Mouse (Mus musculus): ENCODE results near the gene Ahnak2.

Ahnak2 gene

GRCm38 (mm10) chr12:112796551-112797510 is 5.6 kb downstream of the Ahnak2 start:
- in situ Hi-C loops (cut with MboI) = no loop called here

- in situ Hi-C loops (cut with MboI) = no loop called here
These were observed 6.9 kb downstream of the Ahnak2 start for GRCm38 (mm10) chr12:112795466-112796104.

- in situ Hi-C loops (cut with MboI) = no loop called here
These were observed 7.5 kb downstream of the Ahnak2 start for GRCm38 (mm10) chr12:112794998-112795397.

- in situ Hi-C loops (cut with MboI) = no loop called here
These were observed 8.1 kb downstream of the Ahnak2 start for GRCm38 (mm10) chr12:112794356-112794816.

- in situ Hi-C loops (cut with MboI) = no loop called here
These were observed 8.7 kb downstream of the Ahnak2 start for GRCm38 (mm10) chr12:112793601-112794355.

GRCm38 (mm10) chr12:112791026-112791425 is 11.4 kb downstream of the Ahnak2 start:
- in situ Hi-C loops (cut with MboI) = no loop called here

GRCm38 (mm10) chr12:112774481-112774880 is 28.0 kb downstream of the Ahnak2 start:
- in situ Hi-C loops (cut with MboI) = no loop called here

- in situ Hi-C loops (cut with MboI) = no loop called here
These were observed 28.4 kb downstream of the Ahnak2 start for GRCm38 (mm10) chr12:112774026-112774425.

GRCm38 (mm10) chr12:112773366-112773765 is 29.1 kb downstream of the Ahnak2 start:
- in situ Hi-C loops (cut with MboI) = no loop called here

- in situ Hi-C loops (cut with MboI) = no loop called here
These were observed 30.2 kb downstream of the Ahnak2 start for GRCm38 (mm10) chr12:112772306-112772705.

GRCm38 (mm10) chr12:112770396-112770795 is 32.1 kb downstream of the Ahnak2 start:
- in situ Hi-C loops (cut with MboI) = no loop called here

GRCm38 (mm10) chr12:112769751-112770150 is 32.7 kb downstream of the Ahnak2 start:
- in situ Hi-C loops (cut with MboI) = no loop called here

- in situ Hi-C loops (cut with MboI) = no loop called here
These were observed 33.4 kb downstream of the Ahnak2 start for GRCm38 (mm10) chr12:112769031-112769430.

GRCm38 (mm10) chr12:112768166-112768565 is 34.3 kb downstream of the Ahnak2 start:
- in situ Hi-C loops (cut with MboI) = no loop called here

GRCm38 (mm10) chr12:112767036-112767890 is 35.2 kb downstream of the Ahnak2 start:
- in situ Hi-C loops (cut with MboI) = no loop called here

GRCm38 (mm10) chr12:112766586-112766985 is 35.9 kb downstream of the Ahnak2 start:
- in situ Hi-C loops (cut with MboI) = no loop called here

- in situ Hi-C loops (cut with MboI) = no loop called here
These were observed 37.5 kb downstream of the Ahnak2 start for GRCm38 (mm10) chr12:112764991-112765390.

GRCm38 (mm10) chr12:112764141-112764540 is 38.3 kb downstream of the Ahnak2 start:
- in situ Hi-C loops (cut with MboI) = no loop called here

- in situ Hi-C loops (cut with MboI) = no loop called here
These were observed 39.3 kb downstream of the Ahnak2 start for GRCm38 (mm10) chr12:112763176-112763575.

GRCm38 (mm10) chr12:112762018-112762417 is 40.4 kb downstream of the Ahnak2 start:
- in situ Hi-C loops (cut with MboI) = no loop called here

- in situ Hi-C loops (cut with MboI) = no loop called here
These were observed 41.0 kb downstream of the Ahnak2 start for GRCm38 (mm10) chr12:112761411-112761810.
